Mouse (Mus musculus) adrenal gland, adult (tissue): ENCODE measurements around the gene Gm6882.
"Not testable (repeated sequence)": the region's sequence is repeated elsewhere in the genome, so short reads cannot be mapped to it uniquely, and the experiment has no call there.

Source experiments
- DNase-seq, 2 experiments: peaks; one replicate each; pipeline ENCODE4 v3.0.0; 2022 to 2023; ENCODE audit warnings: low spot score in 1 of 2; ENCODE audit not compliant: inconsistent age in 2 of 2

The Gm6882 gene

GRCm38 (mm10) chr7:21432645-21433044 is at the start of gene Gm6882:
Gene Gm6882, minus strand, starts transcription at chr7:21432745.
- not testable (repeated sequence) for DNase-seq
